Mouse (Mus musculus): ENCODE data around the gene Ablim1. TPM values are rescaled to one million over a fixed set of nuclear protein-coding genes. Genes with fewer than 3 reads are reported as not detected.

Ablim1 gene
- total RNA-seq, 2 experiments from 2014 or later = 38.5 to 56.1 TPM

DNA sequence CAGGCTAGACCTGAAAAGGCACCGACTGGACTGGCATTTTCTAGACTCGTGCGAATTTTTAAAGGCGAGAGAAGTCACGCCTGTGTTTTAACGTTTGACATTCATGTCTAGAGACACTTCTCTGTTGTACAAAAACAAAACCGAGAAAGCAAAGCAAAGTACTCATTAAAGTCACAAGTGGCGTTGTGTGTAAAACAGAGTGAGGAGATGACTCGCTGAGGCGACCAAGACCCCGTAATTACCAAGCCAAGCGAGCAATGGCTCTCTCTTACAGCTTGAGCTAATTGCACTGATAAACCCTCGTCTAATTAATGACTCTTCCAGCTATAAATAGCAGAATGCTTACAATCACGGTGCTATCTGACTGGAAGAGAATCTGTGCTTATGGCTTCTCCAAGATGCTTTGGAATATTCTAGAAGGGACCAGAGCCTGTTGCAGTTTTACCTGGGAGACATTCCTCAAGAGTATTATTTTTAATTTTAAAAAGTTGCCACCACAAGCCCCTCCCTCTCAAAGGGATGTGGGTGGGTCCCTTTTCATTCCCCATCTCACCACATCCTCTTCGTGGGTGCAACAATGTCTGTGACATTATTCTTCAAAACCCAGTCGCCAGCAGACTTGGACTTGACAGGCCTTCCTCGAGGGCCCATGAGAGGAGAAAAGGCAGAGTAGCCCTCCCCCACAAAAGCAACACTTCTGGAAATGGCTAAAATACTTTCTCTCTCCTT lies 232.1 kb downstream of the Ablim1 start:
- intact Hi-C loops (cut with DNase I) = loop anchor here (5.0 kb wide), 1 partner anchor 35 kb away; no protein-coding TSS in a partner anchor
- H3K4me3 ChIP-seq = no peak overlapping the region
- H3K27ac ChIP-seq = peak overlapping the region; percentile 2
- TF ChIP-seq CTCF (IDR thresholded peaks at IDR 0.05) = no peak
- DNase-seq = no peak

DNA sequence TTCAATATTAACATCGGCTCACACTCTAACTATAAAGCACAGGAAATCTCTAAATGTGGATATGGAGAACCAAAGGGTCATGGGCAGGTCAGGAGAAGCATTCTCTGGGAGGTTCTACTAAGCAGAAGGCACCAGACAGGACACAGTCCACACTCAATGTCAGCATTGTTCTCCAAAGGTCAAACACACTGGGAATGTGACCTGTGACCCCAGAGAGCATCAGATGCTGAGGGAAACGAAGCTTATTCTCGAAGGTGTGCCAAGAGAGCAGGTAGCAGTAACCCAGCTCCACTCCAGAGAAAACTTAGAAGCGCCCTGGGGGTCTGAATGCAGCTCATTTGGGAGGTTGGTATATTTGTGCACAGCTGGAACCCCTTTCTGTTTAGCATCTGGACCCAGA lies 233.2 kb downstream of the Ablim1 start:
- no peak for TF ChIP-seq CTCF (IDR thresholded peaks at IDR 0.05)
- no peak overlapping the region for H3K4me3 ChIP-seq
- no peak for DNase-seq
- H3K27ac ChIP-seq = peak overlapping the region; percentile 28; the same call in 1 of the 2 replicates
- intact Hi-C loops (cut with DNase I) = loop anchor here (5.0 kb wide), 1 partner anchor 36 kb away; no protein-coding TSS in a partner anchor

GRCm38 (mm10) chr19:57079606-57079981 lies 235.1 kb downstream of the Ablim1 start:
- peak; percentile 15 for DNase-seq
- Histone ChIP-seq H3K27ac (peak overlapping the region; percentile 79), H3K4me3 (no peak overlapping the region)
- intact Hi-C loops (cut with DNase I) = no loop called here
- TF ChIP-seq CTCF (IDR thresholded peaks at IDR 0.05) = no peak

GRCm38 (mm10) chr19:57078867-57079605 lies 235.7 kb downstream of the Ablim1 start:
- Histone ChIP-seq H3K27ac (peak overlapping the region; percentile 79), H3K4me3 (no peak overlapping the region; the same call in 1 of the 2 replicates)
- DNase-seq = peak; percentile 47
- no peak for TF ChIP-seq CTCF (IDR thresholded peaks at IDR 0.05)
- intact Hi-C loops (cut with DNase I) = no loop called here

DNA sequence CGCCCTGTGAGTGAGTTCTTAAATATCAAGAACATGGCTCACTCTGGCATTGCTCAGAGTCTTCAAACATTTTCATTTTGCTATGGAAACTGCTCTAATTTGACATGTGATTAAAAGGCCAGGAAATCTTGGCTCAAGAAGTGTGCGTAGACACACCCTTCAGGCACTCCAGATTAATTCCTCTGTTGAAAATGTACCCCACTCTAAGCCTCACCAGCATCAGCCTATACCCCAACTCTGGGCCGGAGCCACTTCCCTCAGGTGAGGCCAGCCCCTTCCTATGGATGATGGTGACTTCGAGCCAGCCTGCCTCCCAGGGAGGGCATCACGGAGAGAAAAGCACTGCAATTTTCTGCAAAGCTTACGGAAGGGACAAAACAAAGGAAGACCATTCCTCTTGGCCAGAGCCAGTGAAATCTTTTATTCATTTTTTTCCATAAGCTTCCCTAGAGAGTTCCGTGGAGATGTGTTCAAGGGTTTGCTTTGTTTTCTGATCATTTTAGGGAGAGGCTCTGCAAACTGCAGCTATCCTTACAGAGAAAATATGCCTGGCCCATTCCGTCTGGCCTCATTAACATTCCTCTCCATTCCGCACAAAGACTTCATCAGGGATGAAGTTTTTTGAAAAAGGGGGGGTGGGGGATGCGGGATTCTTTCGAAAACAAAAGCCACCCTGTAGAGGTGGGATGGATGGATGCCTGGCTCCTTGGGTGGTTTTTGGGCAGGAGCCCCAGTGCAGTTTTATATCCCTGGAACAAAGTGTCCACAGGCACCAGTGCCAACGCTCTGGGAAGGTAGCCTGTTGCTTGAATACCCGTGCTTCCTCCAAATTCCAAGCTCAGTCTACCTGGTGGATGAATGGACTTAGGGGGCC lies 236.7 kb downstream of the Ablim1 start:
- TF ChIP-seq CTCF (IDR thresholded peaks at IDR 0.05) = no peak
- peak overlapping the region; percentile 21; the same call in 1 of the 2 replicates for H3K4me3 ChIP-seq
- peak overlapping the region; percentile 79 for H3K27ac ChIP-seq
- intact Hi-C loops (cut with DNase I) = no loop called here
- peak; percentile 48 for DNase-seq

- intact Hi-C loops (cut with DNase I) = no loop called here
Observed at GRCm38 (mm10) chr19:57073450-57073849, 241.3 kb downstream of the Ablim1 start.

GRCm38 (mm10) chr19:57072756-57073155 lies 242.0 kb downstream of the Ablim1 start:
- DNase-seq = peak; percentile 11
- intact Hi-C loops (cut with DNase I) = no loop called here
- Histone ChIP-seq H3K27ac (peak overlapping the region; percentile 68), H3K4me3 (peak overlapping the region; percentile 2; the same call in 1 of the 2 replicates)
- TF ChIP-seq CTCF (IDR thresholded peaks at IDR 0.05) = no peak

More at GRCm38 (mm10) chr19:57073450-57073849, 241.3 kb downstream of the Ablim1 start:
- H3K4me3 ChIP-seq = no peak overlapping the region; the same call in 1 of the 2 replicates
- peak; percentile 1 for DNase-seq
- H3K27ac ChIP-seq = peak overlapping the region; percentile 68
- TF ChIP-seq CTCF (IDR thresholded peaks at IDR 0.05) = no peak

DNA sequence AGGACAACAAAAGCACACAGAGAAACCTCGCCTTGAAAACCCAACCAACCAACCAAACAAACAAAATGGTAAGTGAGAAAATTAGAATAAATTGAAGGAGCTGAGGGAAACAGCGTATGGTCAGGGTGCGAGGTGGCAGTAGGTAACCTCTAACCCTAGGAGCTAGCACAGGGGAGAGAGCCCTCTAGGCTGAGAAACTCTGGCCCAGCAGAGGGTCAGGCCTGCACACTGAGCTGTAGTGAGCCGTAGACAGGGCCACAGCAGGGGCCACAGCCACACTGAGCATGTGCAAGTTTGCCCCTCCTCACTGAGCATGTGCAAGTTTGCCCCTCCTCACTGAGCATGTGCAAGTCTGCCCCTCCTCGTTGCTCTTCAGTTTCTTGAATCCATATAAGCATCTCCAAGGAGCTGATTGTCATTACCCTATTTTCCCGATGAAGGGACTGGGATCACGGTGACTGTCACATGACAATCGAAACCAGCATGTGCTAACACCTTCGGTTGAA lies 247.6 kb downstream of the Ablim1 start:
- intact Hi-C loops (cut with DNase I) = loop anchor here (2.0 to 5.0 kb wide), 2 partner anchors 70 to 260 kb away; no protein-coding TSS in a partner anchor
- peak overlapping the region; percentile 38; the same call in 1 of the 2 replicates for H3K27ac ChIP-seq
- DNase-seq = no peak
- no peak for TF ChIP-seq CTCF (IDR thresholded peaks at IDR 0.05)
- no peak overlapping the region for H3K4me3 ChIP-seq

GRCm38 (mm10) chr19:57066313-57066712 lies 248.4 kb downstream of the Ablim1 start:
- intact Hi-C loops (cut with DNase I) = loop anchor here (2.0 to 5.0 kb wide), 2 partner anchors 70 to 261 kb away; no protein-coding TSS in a partner anchor
- peak; percentile 91 for TF ChIP-seq CTCF (IDR thresholded peaks at IDR 0.05)
- Histone ChIP-seq H3K4me3 (no peak overlapping the region), H3K27ac (no peak overlapping the region)
- DNase-seq = peak; percentile 62

DNA sequence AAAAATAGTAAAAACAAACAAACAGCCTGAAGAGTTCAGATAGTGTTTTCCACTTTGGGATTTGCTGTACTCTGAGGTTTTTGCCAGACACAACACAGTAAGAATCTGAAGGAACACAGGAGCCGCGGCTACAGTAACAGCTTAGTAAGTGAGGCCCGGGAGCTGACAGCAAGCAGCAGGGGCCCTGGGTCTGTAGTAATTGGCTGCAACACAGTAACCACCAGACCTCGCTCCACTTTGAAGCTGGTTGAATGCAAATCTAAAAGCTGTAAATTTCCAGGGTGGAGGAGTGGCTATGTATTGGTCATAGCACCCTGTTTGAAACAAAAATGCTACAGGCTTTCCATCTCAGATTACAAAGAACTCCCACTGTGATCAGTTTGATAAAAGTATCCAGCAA lies 252.0 kb downstream of the Ablim1 start:
- intact Hi-C loops (cut with DNase I) = no loop called here
- Histone ChIP-seq H3K27ac (no peak overlapping the region), H3K4me3 (no peak overlapping the region)
- TF ChIP-seq CTCF (IDR thresholded peaks at IDR 0.05) = no peak
- DNase-seq = no peak

DNA sequence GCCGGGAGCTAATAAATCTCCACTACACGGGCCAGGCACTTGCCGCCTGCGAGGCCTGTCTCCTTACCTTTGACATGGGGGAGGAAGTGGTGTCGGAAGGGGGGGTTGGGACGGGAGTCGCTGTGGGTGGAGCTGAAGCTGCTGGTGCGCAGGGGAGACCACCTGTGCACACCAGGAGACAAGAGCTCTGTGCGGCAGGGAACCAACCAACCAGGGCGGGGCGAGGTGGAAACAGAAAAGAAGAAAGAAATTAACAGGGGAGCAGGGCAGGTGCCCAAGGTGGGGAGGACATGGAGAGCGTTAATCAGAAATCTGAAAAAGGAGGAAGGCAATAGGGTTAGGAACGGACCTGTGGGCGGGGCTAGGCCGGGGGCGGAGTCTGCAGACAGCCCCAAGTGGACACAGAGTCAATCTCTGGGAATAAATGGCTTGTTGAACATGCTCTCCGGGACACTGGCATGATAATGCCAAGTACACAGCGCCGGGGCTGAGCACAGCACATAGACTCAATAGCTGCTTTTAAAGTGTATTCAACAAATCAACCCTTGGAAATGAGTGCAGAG lies 255.6 kb downstream of the Ablim1 start:
- no peak for DNase-seq
- no peak for TF ChIP-seq CTCF (IDR thresholded peaks at IDR 0.05)
- intact Hi-C loops (cut with DNase I) = no loop called here
- Histone ChIP-seq H3K4me3 (no peak overlapping the region), H3K27ac (no peak overlapping the region)

DNA sequence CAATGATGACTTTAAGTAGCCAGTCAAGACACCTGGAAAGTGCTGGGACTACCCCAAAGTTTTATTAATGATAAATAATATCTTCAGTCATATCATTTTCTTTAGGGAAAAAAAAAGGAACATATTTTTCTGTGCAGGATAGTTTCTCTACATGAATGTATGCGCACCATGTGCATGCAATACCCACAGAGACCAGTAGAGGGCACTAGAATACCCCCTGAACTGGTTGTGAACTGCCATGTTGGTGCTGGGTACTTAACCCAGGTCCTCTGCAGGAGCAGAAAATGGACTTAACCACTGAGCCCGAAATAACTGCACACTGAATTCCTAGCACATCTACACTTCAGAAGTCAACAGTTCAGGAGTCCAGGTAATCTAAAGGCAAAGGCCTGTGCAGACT lies 257.2 kb downstream of the Ablim1 start:
- peak; percentile 54 for TF ChIP-seq CTCF (IDR thresholded peaks at IDR 0.05)
- Histone ChIP-seq H3K4me3 (no peak overlapping the region), H3K27ac (no peak overlapping the region)
- intact Hi-C loops (cut with DNase I) = no loop called here
- peak; percentile 11 for DNase-seq
